Mouse (Mus musculus) liver, embryonic 16.5 days (tissue): ENCODE results near the gene 1700102P08Rik. TPM values are rescaled to one million over a fixed set of nuclear protein-coding genes. Genes with fewer than 3 reads are reported as not detected.

Experiments
- ATAC-seq: fragments of 200-750 bp; cut with Nextera tagmentation; 2 replicates; pipeline ENCODE4 v1.8.0; 2017; ENCODE audit warnings: low read depth, mild to moderate bottlenecking, moderate number of reproducible peaks, moderate library complexity
- H3K27ac ChIP-seq: fragments of 300-500 bp; sonication (generic); 2 replicates; pipeline ENCODE4 v1.5.1; 2014; ENCODE audit warnings: mild to moderate bottlenecking, low read length
- H3K27me3 ChIP-seq: fragments of 300-500 bp; sonication (generic); 2 replicates; pipeline ENCODE4 v1.6.1; 2014; ENCODE audit warnings: low read depth, low read length, mixed read lengths; ENCODE audit not compliant: control insufficient read depth, insufficient read depth
- H3K36me3 ChIP-seq: fragments of 300-500 bp; sonication (generic); 2 replicates; pipeline ENCODE4 v1.6.1; 2014; ENCODE audit warnings: mild to moderate bottlenecking; ENCODE audit not compliant: control insufficient read depth, insufficient read depth
- H3K4me1 ChIP-seq: fragments of 300-500 bp; sonication (generic); 2 replicates; pipeline ENCODE4 v1.6.1; 2014; ENCODE audit warnings: low read depth, low read length, mixed read lengths; ENCODE audit not compliant: control insufficient read depth
- H3K4me2 ChIP-seq: fragments of 300-500 bp; sonication (generic); 2 replicates; pipeline ENCODE4 v1.6.1; 2014; ENCODE audit warnings: low read depth, low read length, mixed read lengths
- H3K4me3 ChIP-seq: fragments of 300-500 bp; sonication (generic); 2 replicates; pipeline ENCODE4 v1.5.1; 2014; ENCODE audit warnings: low read depth, mild to moderate bottlenecking, low read length
- H3K9ac ChIP-seq: fragments of 300-500 bp; sonication (generic); 2 replicates; pipeline ENCODE4 v1.6.1; 2014; ENCODE audit warnings: low read depth, low read length
- H3K9me3 ChIP-seq: fragments of 300-500 bp; sonication (generic); replicated peaks from 2 replicates; pipeline ENCODE4 v1.6.1; 2016; ENCODE audit warnings: low read length; ENCODE audit not compliant: control insufficient read depth
- WGBS: fragments of 180-500 bp; shearing (Covaris S2); extraction: QIAGEN DNeasy Blood & Tissue Kit; methylation state at CpG from one replicate; pipeline ENCODE4 v1.1.7; 2014; ENCODE audit not compliant: insufficient replicate concordance; 5-methylcytosine and 5-hydroxymethylcytosine counted together
- polyA plus RNA-seq: library from polyadenylated mRNA; unstranded; fragments of >200 nt; fragmentation: Nextera tagmentation; extraction: Ambion mirVana; gene quantifications from 2 replicates; pipeline ENCODE4 v1.2.1, GENCODE M21; 2015

The 1700102P08Rik gene
- polyA plus RNA-seq, 1 experiment from 2014 or later: 0.60 TPM

DNA sequence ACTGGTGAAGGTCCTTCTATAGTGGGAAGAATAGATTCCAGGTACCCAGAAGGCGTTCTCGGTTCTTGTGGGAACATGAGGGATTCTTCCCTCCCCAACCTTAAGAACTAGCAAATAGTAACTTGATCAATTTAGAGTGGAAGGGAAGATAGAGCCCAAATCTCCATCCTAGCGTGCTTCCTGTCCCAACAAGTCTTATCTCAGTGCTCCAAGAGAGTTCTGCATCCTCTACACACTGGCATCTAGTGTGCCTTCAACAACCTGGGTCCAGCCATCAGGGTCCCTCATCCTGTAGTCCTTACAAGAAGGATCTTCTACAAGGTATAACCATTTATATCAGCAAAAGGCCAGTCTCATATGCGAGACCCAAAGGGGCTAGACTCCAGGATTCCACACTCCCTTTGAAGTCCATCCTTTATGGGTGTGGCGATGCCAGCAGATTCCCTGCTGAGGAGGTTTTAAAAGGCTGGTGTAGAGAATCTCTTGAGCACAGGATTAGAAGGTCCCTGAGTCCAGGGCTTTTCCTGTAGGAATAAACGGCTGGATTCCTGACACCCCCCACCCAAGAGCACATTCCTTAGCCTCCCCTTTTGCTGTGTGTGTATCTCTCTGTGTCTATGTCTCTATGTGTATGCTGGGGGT lies 59.0 kb downstream of the 1700102P08Rik start:
- H3K27me3 ChIP-seq: no peaks in the 10 kb centered on the region
- peak overlapping the region; percentile 98 for H3K4me2 ChIP-seq
- H3K27ac ChIP-seq: peak overlapping the region; percentile 69
- 45% methylated on average over 6 of the region's 6 CpGs for WGBS
- H3K9ac ChIP-seq: peak overlapping the region; percentile 68
- no peaks in the 10 kb centered on the region for H3K36me3 ChIP-seq
- H3K4me3 ChIP-seq: peak overlapping the region; percentile 70
- no peaks in the 10 kb centered on the region for H3K9me3 ChIP-seq
- peaks cover 39% of the 10 kb centered on the region for H3K4me1 ChIP-seq
- 0 out of 2 replicates have a peak, but pooled peaks have one; percentile 23 for ATAC-seq

DNA sequence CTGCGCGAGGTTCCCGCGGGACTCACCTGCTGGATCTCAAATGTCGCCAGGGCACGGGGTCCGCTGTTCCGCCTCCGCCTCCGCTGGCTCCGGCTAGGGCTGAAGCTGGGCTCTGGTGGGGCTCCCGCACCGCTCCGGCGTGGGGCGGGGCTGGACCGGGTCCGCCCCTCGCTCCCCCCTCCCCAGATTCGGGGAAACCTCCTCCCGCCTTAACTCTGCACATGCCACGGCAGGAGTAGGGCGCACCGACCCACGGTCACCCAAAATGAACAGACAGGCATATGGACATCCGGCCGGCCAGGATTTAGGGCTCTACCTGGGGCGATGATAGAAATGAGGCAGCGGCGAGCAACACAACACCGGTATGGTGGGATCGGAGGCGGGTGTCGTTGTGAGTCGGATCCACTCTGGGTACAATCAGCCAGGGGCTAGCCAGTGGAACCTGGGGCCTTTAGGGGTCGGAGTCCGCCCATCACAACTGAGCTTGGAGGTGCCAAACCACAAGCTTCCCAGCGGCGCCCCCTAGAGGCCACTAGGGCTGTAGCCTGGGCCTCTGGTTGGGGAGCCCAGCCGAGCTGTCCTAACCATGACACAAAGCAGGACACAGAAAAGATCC lies 59.8 kb downstream of the 1700102P08Rik start:
- H3K9ac ChIP-seq: peak overlapping the region; percentile 68
- H3K9me3 ChIP-seq: no peaks in the 10 kb centered on the region
- H3K27ac ChIP-seq: peak overlapping the region; percentile 69
- H3K4me1 ChIP-seq: peaks cover 39% of the 10 kb centered on the region
- peak overlapping the region; percentile 70 for H3K4me3 ChIP-seq
- under 1% methylated on average over 40 of the region's 40 CpGs for WGBS
- H3K4me2 ChIP-seq: peak overlapping the region; percentile 98
- ATAC-seq: peak; percentile 78
- H3K27me3 ChIP-seq: no peaks in the 10 kb centered on the region
- no peaks in the 10 kb centered on the region for H3K36me3 ChIP-seq

DNA sequence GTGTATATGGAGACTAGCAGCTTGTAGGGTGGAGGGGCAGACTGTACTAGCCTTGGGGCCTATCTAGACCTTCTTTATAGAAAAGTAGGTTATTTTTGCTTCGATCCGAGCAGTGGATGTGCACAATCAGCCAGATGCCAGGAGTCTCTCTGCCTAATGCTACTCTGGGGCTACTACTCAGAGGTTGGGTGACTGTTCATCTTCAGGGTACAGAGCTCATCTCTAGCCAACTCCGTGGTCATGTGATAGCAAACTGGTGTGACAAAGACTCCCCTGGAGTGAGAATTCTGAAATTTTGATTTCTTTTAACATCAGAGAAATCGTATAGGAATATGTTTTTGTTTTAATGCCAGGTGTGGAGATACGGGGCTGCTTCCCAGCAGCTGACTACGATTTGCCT lies 60.3 kb downstream of the 1700102P08Rik start:
- peaks cover 39% of the 10 kb centered on the region for H3K4me1 ChIP-seq
- peak overlapping the region; percentile 70 for H3K4me3 ChIP-seq
- H3K27me3 ChIP-seq: no peaks in the 10 kb centered on the region
- H3K9ac ChIP-seq: 0 out of 2 replicates have a peak overlapping the region, but pooled peaks have one; percentile 10
- no peaks in the 10 kb centered on the region for H3K9me3 ChIP-seq
- H3K36me3 ChIP-seq: no peaks in the 10 kb centered on the region
- WGBS: 46% methylated on average over 6 of the region's 6 CpGs
- peak overlapping the region; percentile 98 for H3K4me2 ChIP-seq
- ATAC-seq: no peak; the same call in 1 of the 2 replicates
- H3K27ac ChIP-seq: no peak overlapping the region

DNA sequence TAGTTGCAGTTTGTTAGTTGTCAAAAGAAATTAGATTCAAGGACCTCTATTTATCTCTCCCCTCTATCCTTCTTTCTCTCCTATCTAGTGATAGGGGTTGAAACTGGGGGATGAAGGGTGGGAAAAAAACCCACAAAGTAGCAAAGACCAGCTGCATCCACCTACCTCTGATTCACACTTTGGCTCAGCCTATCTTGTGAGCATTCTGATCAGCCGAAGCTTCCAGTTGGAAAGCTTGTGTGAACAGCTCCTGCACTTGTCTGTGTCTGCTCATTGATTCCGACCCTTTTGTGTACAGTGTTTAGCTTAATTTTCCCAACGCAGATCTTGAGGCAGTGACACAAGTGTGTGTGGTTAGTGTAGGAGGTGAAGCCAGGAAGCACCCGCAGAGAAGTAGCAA lies 60.9 kb downstream of the 1700102P08Rik start:
- ATAC-seq: no peak
- Histone ChIP-seq H3K4me2 (no peak overlapping the region), H3K27ac (no peak overlapping the region), H3K9ac (no peak overlapping the region), H3K4me3 (no peak overlapping the region), H3K4me1 (peaks cover 39% of the 10 kb centered on the region), H3K9me3 (no peaks in the 10 kb centered on the region), H3K27me3 (no peaks in the 10 kb centered on the region), H3K36me3 (no peaks in the 10 kb centered on the region)
- WGBS: 63% methylated on average over 4 of the region's 4 CpGs

DNA sequence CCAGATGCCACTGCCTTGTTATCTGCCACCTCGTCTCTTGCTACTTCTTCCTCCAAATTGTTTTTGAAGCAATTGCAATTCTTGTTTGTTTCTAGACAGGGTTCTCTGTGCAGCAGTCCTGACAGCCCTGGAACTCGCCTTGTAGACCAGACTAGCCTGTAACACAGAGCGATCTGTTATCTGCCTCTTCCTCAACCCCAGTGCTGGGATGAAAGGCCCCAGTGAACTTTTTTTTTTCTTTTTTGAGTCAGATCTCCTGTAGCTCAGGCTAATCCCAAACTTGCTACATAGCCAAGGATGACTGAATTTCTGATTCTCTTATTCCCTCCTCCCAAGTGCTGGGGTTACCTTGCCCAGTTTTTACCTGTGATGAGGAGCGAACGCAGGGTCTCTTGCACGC lies 61.8 kb downstream of the 1700102P08Rik start:
- Histone ChIP-seq H3K9ac (no peak overlapping the region), H3K36me3 (no peaks in the 10 kb centered on the region), H3K9me3 (no peaks in the 10 kb centered on the region), H3K27me3 (no peaks in the 10 kb centered on the region), H3K27ac (no peak overlapping the region), H3K4me3 (no peak overlapping the region), H3K4me2 (no peak overlapping the region), H3K4me1 (peaks cover 39% of the 10 kb centered on the region)
- ATAC-seq: no peak
- WGBS: 61% methylated on average over 6 of the region's 6 CpGs

DNA sequence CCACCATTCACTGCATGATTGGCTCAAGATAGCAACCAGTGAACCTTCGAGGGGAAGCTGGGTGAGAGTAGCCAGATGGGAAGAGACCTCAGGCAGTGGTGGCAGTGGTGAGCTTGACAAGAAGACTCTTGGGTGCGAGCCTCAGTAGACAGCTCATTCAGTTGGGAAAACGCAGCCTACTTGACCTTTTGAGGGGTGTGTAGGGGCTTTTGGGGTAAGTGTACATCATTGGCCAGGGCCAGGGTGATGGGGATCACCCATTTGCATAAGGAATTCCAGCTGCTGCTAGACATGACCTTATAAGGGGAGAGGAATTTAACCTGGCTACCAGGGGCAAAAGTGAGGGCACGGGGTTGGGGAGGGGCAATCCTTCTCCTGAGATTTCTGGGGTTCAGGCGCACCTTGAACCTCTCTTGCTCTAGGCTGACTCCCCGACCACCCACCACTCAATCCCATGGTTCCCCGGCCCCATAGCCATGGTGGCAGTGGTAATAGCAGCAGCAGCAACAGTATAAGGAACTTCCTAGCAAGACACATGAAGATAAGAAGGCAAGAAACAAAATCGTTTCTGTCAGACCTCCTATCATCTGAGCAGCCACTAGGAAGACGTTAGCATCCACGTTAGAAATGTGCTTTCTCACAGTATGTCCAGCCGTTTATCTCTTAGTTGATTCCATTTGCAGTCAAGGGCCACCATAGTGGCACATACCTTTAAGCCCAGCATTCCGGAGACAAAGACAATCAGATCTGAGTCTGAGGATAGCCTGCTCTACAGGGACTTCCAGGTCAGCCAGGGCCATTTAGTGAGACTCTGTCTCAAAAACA lies 63.4 kb downstream of the 1700102P08Rik start:
- 39% methylated on average over 12 of the region's 12 CpGs for WGBS
- no peak for ATAC-seq

DNA sequence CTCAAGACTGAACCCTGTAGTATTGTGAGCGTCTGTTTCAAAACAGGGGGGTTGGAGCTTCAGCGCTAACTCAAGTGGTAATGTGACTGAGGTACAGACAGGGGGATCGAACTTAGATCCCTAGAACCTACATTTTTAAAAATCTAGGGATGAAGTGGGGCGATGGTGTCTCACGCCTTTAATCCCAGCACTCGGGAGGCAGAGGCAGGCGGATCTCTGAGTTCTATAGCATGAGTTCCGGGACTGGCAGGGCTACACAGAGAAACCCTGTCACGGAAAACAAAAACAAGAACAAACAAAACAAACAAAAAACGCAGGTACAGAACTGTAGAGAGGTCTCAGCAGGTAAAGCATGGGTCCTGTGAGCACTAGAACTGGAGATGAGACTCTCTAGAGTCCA lies 64.3 kb downstream of the 1700102P08Rik start:
- no peak for ATAC-seq
- 76% methylated on average over 10 of the region's 10 CpGs for WGBS

More for the DNA sequence above, 63.4 kb downstream of the 1700102P08Rik start:
- Histone ChIP-seq H3K27me3 (no peaks in the 10 kb centered on the region), H3K4me3 (no peak overlapping the region), H3K36me3 (no peaks in the 10 kb centered on the region), H3K9me3 (no peaks in the 10 kb centered on the region), H3K27ac (no peak overlapping the region), H3K4me1 (peaks cover 31% of the 10 kb centered on the region), H3K9ac (no peak overlapping the region), H3K4me2 (no peak overlapping the region)

DNA sequence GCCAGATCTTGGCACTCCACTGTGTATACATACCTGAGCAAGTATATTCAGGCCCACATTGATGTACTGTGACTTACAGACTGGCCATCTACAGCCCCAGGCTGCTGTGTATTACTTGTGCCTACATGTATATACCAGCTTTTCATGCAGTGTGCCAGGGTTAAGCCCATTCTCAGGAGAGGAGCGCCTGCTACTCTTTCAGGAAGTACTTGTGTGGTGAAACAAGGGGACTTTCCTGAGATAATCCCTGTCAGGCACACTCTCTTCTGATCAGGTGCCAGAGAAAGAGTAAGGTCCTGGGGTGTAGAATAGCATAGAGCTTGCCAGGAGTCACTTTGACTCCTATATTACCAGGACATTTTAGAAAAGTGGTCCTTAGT lies 67.3 kb downstream of the 1700102P08Rik start:
- H3K36me3 ChIP-seq: peaks cover 4% of the 10 kb centered on the region
- H3K9ac ChIP-seq: peak overlapping the region; percentile 85; the same call in 1 of the 2 replicates
- H3K27ac ChIP-seq: peak overlapping the region; percentile 88
- no peaks in the 10 kb centered on the region for H3K9me3 ChIP-seq
- ATAC-seq: no peak
- H3K27me3 ChIP-seq: no peaks in the 10 kb centered on the region
- 86% methylated on average over 1 of the region's 1 CpGs for WGBS
- H3K4me1 ChIP-seq: peaks cover 23% of the 10 kb centered on the region
- peak overlapping the region; percentile 85 for H3K4me2 ChIP-seq
- H3K4me3 ChIP-seq: peak overlapping the region; percentile 89

More for the DNA sequence above, 64.3 kb downstream of the 1700102P08Rik start:
- Histone ChIP-seq H3K4me1 (peaks cover 30% of the 10 kb centered on the region), H3K27me3 (no peaks in the 10 kb centered on the region), H3K27ac (no peak overlapping the region), H3K9ac (no peak overlapping the region), H3K4me3 (no peak overlapping the region), H3K9me3 (no peaks in the 10 kb centered on the region), H3K36me3 (no peaks in the 10 kb centered on the region), H3K4me2 (no peak overlapping the region)
